Mouse (Mus musculus) thymus, adult 2 months (tissue): Measurements from ENCODE around the gene Cd96. TPM values are rescaled to one million over a fixed set of nuclear protein-coding genes. Genes with fewer than 3 reads are reported as not detected.

ENCODE experiments used
- DNase-seq: peaks from one replicate; pipeline ENCODE4 v3.0.0; 2021
- H3K27ac ChIP-seq: fragments of 200-500 bp; 2 replicates; pipeline ENCODE4 v1.5.1; 2012; ENCODE audit warnings: low read length, control low read depth; ENCODE audit not compliant: control insufficient read depth, insufficient read depth
- H3K27me3 ChIP-seq: fragments of 200-500 bp; 2 replicates; pipeline ENCODE4 v1.6.1; 2012; ENCODE audit warnings: mild to moderate bottlenecking, low read length, moderate library complexity, mixed read lengths; ENCODE audit not compliant: control insufficient read depth, insufficient read depth
- H3K36me3 ChIP-seq: fragments of 200-500 bp; 2 replicates; pipeline ENCODE4 v1.6.1; 2012; ENCODE audit warnings: mild to moderate bottlenecking, low read length, moderate library complexity; ENCODE audit not compliant: control insufficient read depth, insufficient read depth
- H3K4me1 ChIP-seq: fragments of 200-500 bp; replicated peaks from 2 replicates; pipeline ENCODE4 v1.6.1; 2012; ENCODE audit warnings: low read length; ENCODE audit not compliant: control insufficient read depth, insufficient read depth
- H3K4me3 ChIP-seq: fragments of 200-500 bp; 2 replicates; pipeline ENCODE4 v1.5.1; 2012; ENCODE audit warnings: mild to moderate bottlenecking, low read length, control low read depth, moderate library complexity; ENCODE audit not compliant: control insufficient read depth, insufficient read depth
- CTCF ChIP-seq: fragments of 200-500 bp; IDR thresholded peaks from 2 replicates; pipeline ENCODE4 v1.5.1; 2012; ENCODE audit warnings: mild to moderate bottlenecking, control low read depth, low read length, moderate library complexity, borderline replicate concordance; ENCODE audit not compliant: control insufficient read depth, poor library complexity, insufficient read depth; ENCODE audit errors: extremely low read depth
- POLR2A ChIP-seq: fragments of 200-500 bp; IDR thresholded peaks from 2 replicates; pipeline ENCODE4 v1.6.1; 2012; ENCODE audit warnings: mild to moderate bottlenecking, low read length, control low read depth, moderate library complexity; ENCODE audit not compliant: control insufficient read depth, poor library complexity, insufficient read depth; ENCODE audit errors: extremely low read depth
- WGBS: fragments of 180-500 bp; shearing (Covaris S2); methylation state at CpG from one replicate; pipeline ENCODE4 v1.1.7; 2018; 5-methylcytosine and 5-hydroxymethylcytosine counted together
- polyA plus RNA-seq: library from polyadenylated mRNA; depleted of rRNA; stranded (reverse); fragments of >200 nt; gene quantifications from 2 replicates; pipeline ENCODE4 v1.2.3, GENCODE M21; 2012

The Cd96 gene
- polyA plus RNA-seq, 1 experiment, result 47.6 TPM

- WGBS, result 91% methylated on average over 5 of the region's 5 CpGs
- Histone ChIP-seq H3K27me3 (no peaks in the 10 kb centered on the region), H3K36me3 (peaks cover 18% of the 10 kb centered on the region; the same call in 1 of the 2 replicates), H3K4me3 (no peak overlapping the region), H3K4me1 (no peaks in the 10 kb centered on the region), H3K27ac (no peak overlapping the region)
- TF ChIP-seq POLR2A (no peak), CTCF (no peak)
- no peak for DNase-seq
Observed at GRCm38 (mm10) chr16:46086874-46087473, 33.1 kb downstream of the Cd96 start.

GRCm38 (mm10) chr16:46068000-46068399, 52.1 kb downstream of the Cd96 start:
- Histone ChIP-seq H3K27me3 (no peaks in the 10 kb centered on the region), H3K4me3 (no peak overlapping the region), H3K4me1 (no peaks in the 10 kb centered on the region), H3K36me3 (peaks cover 66% of the 10 kb centered on the region), H3K27ac (no peak overlapping the region)
- WGBS, result 94% methylated on average over 3 of the region's 3 CpGs
- no peak for DNase-seq
- TF ChIP-seq CTCF (no peak), POLR2A (no peak)

GRCm38 (mm10) chr16:46063278-46063677, 56.8 kb downstream of the Cd96 start:
- H3K4me3 ChIP-seq, result no peak overlapping the region
- no peak for DNase-seq
- TF ChIP-seq POLR2A (no peak), CTCF (no peak)
- no peaks in the 10 kb centered on the region for H3K4me1 ChIP-seq
- peaks cover 59% of the 10 kb centered on the region for H3K36me3 ChIP-seq
- no peak overlapping the region for H3K27ac ChIP-seq
- 97% methylated on average over 5 of the region's 5 CpGs for WGBS
- no peaks in the 10 kb centered on the region for H3K27me3 ChIP-seq

GRCm38 (mm10) chr16:46046906-46047305, 73.1 kb downstream of the Cd96 start:
- WGBS, result 97% methylated on average over 2 of the region's 2 CpGs
- TF ChIP-seq CTCF, result no peak
- TF ChIP-seq POLR2A, result no peak
- H3K27ac ChIP-seq, result no peak overlapping the region

GRCm38 (mm10) chr16:46036261-46036660, 83.8 kb downstream of the Cd96 start:
- Histone ChIP-seq H3K4me3 (no peak overlapping the region), H3K27ac (no peak overlapping the region), H3K27me3 (no peaks in the 10 kb centered on the region), H3K4me1 (no peaks in the 10 kb centered on the region), H3K36me3 (peaks cover 42% of the 10 kb centered on the region)
- 84% methylated on average over 2 of the region's 2 CpGs for WGBS
- TF ChIP-seq POLR2A, result no peak
- TF ChIP-seq CTCF, result no peak
- DNase-seq, result no peak

More at GRCm38 (mm10) chr16:46046906-46047305, 73.1 kb downstream of the Cd96 start:
- DNase-seq, result no peak
- Histone ChIP-seq H3K27me3 (no peaks in the 10 kb centered on the region), H3K4me3 (no peak overlapping the region), H3K4me1 (no peaks in the 10 kb centered on the region), H3K36me3 (peaks cover 42% of the 10 kb centered on the region)

- WGBS, result 84% methylated on average over 9 of the region's 9 CpGs
- TF ChIP-seq CTCF (no peak), POLR2A (no peak)
- Histone ChIP-seq H3K27me3 (no peaks in the 10 kb centered on the region), H3K36me3 (peaks cover 42% of the 10 kb centered on the region), H3K4me3 (no peak overlapping the region), H3K4me1 (no peaks in the 10 kb centered on the region), H3K27ac (no peak overlapping the region)
- no peak for DNase-seq
Observed at GRCm38 (mm10) chr16:46033896-46034295, 86.2 kb downstream of the Cd96 start.
